Mouse (Mus musculus): ENCODE results near the gene Nr1i2.
A peak's percentile ranks its signal among the peaks of the same experiment; 100 is the strongest.
"Not testable (repeated sequence)": the region's sequence is repeated elsewhere in the genome, so short reads cannot be mapped to it uniquely, and the experiment has no call there.

Gene Nr1i2

DNA sequence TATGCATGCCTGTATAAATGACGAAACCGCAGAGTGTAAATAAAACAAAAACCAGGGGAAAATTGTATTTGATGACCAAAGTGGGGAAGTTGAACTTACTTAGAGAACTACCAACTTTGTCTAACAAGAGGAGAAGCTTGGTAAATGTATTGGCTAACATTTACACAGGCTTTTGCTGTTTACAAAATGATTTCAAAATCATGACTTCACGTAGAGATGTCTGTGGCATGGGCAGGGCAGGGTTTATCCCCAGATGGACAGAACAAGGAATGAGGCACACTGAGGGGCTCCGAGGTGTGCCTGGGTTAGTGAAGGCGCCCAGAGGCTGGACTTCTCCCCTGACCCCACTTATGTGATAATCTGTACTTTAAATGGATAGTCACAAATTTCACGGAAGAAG is 7.3 kb downstream of the Nr1i2 start:
- no peak for DNase-seq (ENCODE audit: low read depth, low spot score)

GRCm38 (mm10) chr16:38286541-38286940 is 8.1 kb downstream of the Nr1i2 start:
- DNase-seq (ENCODE audit: low read depth, low spot score): no peak

- no peak for DNase-seq (ENCODE audit: low read depth, low spot score)
Observed at GRCm38 (mm10) chr16:38285801-38286200, 8.8 kb downstream of the Nr1i2 start.

DNA sequence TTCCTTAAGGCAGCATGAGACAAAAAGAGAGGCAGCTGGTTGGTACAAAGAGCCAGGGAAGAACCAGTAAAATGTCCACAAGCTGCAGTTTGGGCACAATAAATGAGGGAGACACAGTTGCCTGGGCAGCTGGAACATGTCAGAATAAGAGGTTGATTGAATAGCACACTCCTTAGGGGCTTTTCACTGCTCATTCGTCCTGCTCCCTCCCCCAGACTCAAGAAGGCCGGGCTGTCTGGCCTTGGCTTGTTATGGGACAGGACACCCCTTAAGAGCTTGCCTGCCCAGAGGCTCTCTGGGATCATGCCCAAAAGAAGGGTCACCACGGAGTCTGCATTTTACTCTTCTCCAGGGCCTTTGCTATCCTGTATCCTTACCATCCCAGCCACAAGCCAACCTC is 11.3 kb downstream of the Nr1i2 start:
- no peak for DNase-seq (ENCODE audit: low read depth, low spot score)

DNA sequence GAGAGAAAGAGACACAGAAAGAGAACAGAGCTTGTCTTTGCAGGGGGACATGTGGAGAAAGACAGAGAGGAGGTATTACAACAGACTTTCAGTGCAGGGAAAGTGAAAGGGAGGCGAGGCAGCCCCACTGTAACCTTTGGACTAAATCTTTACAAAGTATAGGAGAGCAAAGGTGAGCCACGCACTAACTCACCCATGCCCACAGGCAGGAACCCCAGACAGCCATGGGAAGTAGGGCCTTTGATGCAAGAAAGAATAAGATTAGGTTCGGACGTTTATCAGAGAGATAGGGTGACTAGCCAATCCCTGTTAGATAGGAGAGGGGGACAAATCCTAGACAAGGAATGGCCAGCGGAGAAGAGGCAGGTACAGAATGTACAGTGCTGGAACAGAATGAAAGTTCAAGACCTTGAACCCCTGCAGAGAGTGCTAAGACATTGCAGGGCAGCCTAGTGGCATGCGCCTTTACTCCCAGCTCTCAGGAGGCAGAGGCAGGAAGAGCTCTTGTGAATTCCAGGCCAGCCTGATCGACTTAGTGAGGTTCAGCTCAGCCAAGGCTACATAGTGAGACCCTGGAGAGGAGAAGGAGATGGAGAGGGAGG is 12.0 kb downstream of the Nr1i2 start:
- DNase-seq (ENCODE audit: low read depth, low spot score): no peak

- DNase-seq (ENCODE audit: low read depth, low spot score): no peak
Observed at GRCm38 (mm10) chr16:38280951-38281350, 13.7 kb downstream of the Nr1i2 start.

DNA sequence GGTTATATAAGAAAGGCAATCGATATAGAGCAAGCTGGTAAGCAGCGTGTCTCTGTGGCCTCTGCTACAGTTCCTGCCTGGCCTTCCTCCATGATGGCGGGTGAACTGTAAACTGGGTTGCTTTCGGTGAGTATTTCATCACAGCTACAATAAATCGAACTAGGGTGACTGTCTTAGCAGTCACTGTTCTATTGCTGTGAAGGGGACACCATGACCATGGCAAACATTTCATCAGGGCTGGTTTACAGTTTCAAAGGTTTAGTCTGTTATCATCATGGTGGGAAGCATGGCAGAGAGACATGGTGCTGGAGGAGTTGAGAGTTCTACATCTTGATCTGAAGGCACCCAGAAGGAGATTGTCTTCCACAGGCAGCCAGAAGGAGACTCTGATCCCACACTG is 14.8 kb downstream of the Nr1i2 start:
- no peak for DNase-seq (ENCODE audit: low read depth, low spot score)

DNA sequence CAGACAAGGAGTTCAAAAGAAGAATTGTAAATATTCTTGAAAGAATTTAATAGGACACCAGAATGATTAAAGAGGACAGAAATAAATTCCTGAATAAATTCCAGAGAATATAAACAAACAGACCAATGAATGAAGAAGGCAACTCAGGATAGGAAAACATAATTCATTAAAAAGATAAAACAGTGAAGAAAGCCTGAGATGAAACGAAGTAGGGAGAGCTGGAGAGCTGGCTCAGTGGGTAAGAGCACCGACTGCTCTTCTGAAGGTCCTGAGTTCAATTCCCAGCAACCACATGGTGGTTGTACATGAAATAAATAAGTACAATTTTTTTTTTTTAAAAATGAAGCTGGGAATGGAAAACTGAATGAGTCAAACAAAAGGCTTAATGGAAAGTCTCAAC is 19.9 kb downstream of the Nr1i2 start:
- DNase-seq (ENCODE audit: low read depth, low spot score): no peak

DNA sequence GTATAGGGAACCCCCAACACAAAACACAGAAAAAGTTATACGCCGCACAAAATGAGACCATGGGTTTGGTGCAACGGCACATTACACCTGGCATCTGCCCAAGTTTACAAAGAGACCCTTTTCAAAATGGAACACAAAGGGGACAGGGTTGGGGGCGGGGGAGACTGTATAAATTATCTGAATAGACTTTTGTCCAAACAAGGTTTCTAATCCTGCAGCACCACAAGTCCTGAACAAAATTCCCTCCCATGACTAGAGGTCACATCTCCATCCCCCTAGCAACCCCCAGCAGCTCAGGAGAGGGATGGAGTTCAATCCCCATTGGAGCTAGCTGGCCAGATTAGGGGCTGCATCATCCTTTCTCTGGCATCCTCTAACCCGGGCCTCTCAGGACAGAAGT is 22.1 kb downstream of the Nr1i2 start:
- no peak for DNase-seq (ENCODE audit: low read depth, low spot score)

DNA sequence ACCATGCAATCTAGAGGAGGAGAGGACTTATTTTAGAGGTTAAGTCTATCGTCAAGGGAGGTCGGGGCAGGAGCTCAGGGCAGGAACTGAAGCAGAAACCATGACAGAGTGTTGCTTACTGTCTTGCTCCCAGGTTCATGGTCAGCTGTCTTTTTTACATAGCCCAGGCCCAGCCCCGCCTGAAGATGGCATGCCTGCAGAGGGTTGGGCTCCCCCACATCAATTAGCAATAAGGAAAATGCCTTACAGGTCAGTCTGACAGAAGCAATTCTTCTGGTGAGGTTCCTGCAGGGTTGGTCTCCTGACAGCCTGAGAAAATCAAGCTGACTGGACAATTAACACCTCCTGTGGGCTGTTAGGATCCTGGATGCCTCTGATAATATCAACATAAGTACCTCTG is 23.0 kb downstream of the Nr1i2 start:
- no peak for DNase-seq (ENCODE audit: low read depth, low spot score)

DNA sequence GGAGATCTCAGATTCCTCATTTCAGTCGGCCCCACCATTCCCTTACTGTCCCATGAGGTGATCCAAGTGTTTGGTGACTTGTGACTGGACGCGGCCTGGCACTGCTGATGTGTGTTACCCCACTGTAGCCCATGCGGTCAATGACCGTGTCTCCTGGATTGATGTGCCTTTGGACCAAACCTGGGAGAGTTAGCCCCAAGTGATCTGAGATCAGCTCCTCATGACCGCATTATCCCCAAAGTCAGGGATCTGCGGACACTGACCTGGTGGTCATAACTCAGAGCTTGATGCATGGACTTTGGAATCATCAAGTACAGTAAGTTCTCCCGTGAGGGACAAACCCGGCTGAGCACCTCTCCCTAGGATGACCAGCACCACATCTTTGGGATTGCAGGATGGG is 38.7 kb downstream of the Nr1i2 start:
- no peak for DNase-seq (ENCODE audit: low read depth, low spot score)

- DNase-seq (ENCODE audit: low read depth, low spot score): no peak
Observed at GRCm38 (mm10) chr16:38255107-38255506, 39.5 kb downstream of the Nr1i2 start.

GRCm38 (mm10) chr16:38254001-38254400 is 40.6 kb downstream of the Nr1i2 start:
- no peak for DNase-seq (ENCODE audit: low read depth, low spot score)

DNA sequence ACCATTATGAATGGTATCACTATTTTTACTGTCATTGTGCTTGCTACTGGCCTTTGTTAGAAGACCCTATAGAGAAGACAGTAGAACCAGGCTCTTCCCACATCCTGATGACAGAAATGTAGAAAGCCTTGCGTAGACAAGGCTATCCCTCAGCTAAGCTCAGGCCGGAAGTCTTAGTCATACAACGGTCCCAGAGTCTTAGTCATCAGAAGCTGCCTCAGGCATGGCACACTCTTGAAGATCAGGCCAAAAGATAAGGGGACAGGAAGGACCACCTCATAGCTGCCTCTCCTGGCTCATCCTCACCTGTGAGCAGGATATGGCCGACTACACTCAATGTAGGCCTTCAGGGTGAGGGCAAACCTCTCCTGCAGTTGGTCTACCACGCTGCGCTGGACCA is 44.2 kb downstream of the Nr1i2 start:
- DNase-seq (ENCODE audit: low read depth, low spot score): no peak

- no peak for DNase-seq (ENCODE audit: low read depth, low spot score)
Observed at GRCm38 (mm10) chr16:38248331-38248961, 46.2 kb downstream of the Nr1i2 start.

- no peak for DNase-seq (ENCODE audit: low read depth, low spot score)
Observed at GRCm38 (mm10) chr16:38245849-38246585, 48.6 kb downstream of the Nr1i2 start.

GRCm38 (mm10) chr16:38245379-38245778 is 49.2 kb downstream of the Nr1i2 start:
- DNase-seq (ENCODE audit: low read depth, low spot score): no peak

- no peak for DNase-seq (ENCODE audit: low read depth, low spot score)
Observed at GRCm38 (mm10) chr16:38244111-38244510, 50.5 kb downstream of the Nr1i2 start.

DNA sequence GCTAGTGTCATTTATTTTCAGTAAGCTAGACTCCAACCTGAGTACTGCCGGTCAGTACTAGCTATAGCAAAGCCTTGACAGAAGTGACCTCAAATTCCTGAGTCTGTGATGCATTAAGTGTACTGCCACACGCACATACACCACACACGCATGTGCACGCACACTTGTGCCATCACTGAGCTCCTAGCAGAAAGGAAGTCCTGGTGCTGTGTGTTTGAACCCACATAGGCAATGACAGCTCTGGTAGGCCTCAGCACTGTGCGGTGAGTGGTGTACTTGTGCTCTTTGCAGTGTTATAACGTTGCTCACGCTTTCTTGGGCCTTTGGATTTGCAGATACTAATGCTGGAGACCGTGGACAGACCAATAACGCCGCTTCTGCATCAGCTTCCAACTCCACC is 54.5 kb downstream of the Nr1i2 start:
- no peak for DNase-seq (ENCODE audit: low read depth, low spot score)

DNA sequence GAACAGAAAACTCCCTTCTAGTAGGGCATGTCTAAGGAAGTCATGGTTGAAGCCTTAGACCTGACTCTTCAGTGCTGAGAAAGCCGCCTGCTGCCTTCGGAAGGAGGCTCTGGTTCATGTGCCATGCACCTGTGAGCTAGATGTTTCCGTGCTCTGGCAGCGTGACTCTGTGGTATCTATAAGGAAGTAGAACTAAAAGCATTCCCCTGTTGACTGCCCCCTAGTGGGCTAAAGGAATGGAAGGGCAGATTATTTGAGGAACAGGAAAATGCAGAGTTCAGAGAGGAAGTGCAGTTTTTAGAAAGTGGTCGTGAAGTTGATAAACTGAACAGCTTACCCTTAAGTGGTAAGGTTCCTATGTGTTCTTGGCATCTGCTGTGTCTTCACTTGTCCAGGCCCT is 54.9 kb downstream of the Nr1i2 start:
- peak; percentile 61 for DNase-seq (ENCODE audit: low read depth, low spot score)

DNA sequence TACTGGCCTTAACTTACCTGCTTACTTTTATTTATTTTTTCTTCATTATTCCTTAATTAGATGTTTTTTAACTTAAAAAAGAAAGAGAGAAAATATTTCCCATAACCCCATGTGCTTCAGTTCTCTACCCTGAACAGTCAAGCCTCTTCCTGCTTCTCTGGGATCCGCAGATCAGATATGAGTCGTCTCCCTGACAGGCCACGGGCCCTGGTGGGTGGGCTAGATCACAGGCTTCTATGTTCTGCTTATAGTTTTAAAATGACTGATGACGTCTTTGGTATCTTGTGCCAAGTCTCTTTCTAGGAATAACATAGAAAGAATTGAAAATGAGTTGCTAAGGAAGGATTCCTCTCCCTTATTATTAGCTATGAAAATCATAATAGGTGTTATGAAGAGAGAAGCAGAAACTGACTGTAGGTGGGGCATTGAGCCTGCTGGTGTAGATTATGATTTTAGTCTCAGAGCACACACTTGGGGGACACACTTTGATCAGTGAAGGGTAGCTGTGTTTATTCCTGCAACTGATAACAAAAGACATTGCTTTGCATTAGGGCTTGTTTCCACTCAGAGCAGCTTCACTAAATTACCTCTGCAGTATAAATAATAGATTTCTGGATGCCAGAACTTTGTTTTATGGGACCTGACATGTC is 57.6 kb downstream of the Nr1i2 start:
- DNase-seq (ENCODE audit: low read depth, low spot score): peak; percentile 20

DNA sequence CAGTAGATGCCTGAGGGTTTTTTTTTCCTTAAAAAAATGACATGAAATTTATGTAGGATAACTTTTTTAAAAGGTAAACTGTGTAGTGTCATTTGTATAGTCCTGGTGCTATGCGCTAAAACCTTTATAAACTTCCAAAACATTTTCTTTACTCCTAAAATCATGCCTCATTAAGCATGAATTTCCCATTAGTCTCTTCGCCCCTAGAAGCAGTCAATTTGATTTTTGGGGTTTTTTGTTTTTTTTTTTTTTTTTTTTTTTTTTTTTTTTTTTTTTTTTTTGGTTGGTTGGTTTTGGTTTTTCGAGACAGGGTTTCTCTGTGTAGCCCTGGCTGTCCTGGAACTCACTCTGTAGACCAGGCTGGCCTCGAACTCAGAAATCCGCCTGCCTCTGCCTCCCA is 72.1 kb downstream of the Nr1i2 start:
- DNase-seq (ENCODE audit: low read depth, low spot score): not testable (repeated sequence)

GRCm38 (mm10) chr16:38205272-38205671 is 89.4 kb downstream of the Nr1i2 start:
- DNase-seq (ENCODE audit: low read depth, low spot score): no peak

Measured in brain, adult 2 months (tissue).